Mouse (Mus musculus) MEL (cell line): ENCODE measurements around the gene Bcl2l14. TPM values are rescaled to one million over a fixed set of nuclear protein-coding genes. Genes with fewer than 3 reads are reported as not detected.

ENCODE experiments used
- DNase-seq: peaks from one replicate; pipeline ENCODE4 v3.0.0; 2011; ENCODE audit warnings: low read depth, low spot score
- H3K27ac ChIP-seq: 2 replicates; pipeline ENCODE4 v1.5.1; 2012; ENCODE audit warnings: low read depth, mild to moderate bottlenecking, control low read depth, low read length, moderate library complexity; ENCODE audit not compliant: control insufficient read depth
- H3K27me3 ChIP-seq, 2 experiments: fragments of 150-350 bp in 1 of 2; sonication (generic) in 1 of 2; 2 replicates each; pipeline ENCODE4 v1.6.1; 2012; ENCODE audit warnings: low read length in 2 of 2, mild to moderate bottlenecking in 2 of 2, improper control_type of control experiment in 1 of 2, moderate library complexity in 1 of 2; ENCODE audit not compliant: insufficient read depth in 2 of 2, control insufficient read depth in 1 of 2
- H3K36me3 ChIP-seq, 2 experiments: 2 replicates each; pipeline ENCODE4 v1.6.1; 2012 to 2014; ENCODE audit warnings: low read length in 2 of 2, improper control_type of control experiment in 1 of 2, inconsistent platforms in 1 of 2, mild to moderate bottlenecking in 1 of 2; ENCODE audit not compliant: insufficient read depth in 2 of 2, control insufficient read depth in 1 of 2
- H3K4me1 ChIP-seq, 2 experiments: fragments of 150-350 bp in 1 of 2; sonication (generic) in 1 of 2; 2 replicates each; pipeline ENCODE4 v1.6.1; 2012; ENCODE audit warnings: low read length in 2 of 2, improper control_type of control experiment in 1 of 2, mild to moderate bottlenecking in 1 of 2; ENCODE audit not compliant: insufficient read depth in 2 of 2, control insufficient read depth in 1 of 2
- H3K4me3 ChIP-seq, 2 experiments: fragments of 150-350 bp in 1 of 2; sonication (generic) in 1 of 2; 2 replicates each; pipeline ENCODE4 v1.5.1; 2012; ENCODE audit warnings: low read depth in 2 of 2, low read length in 2 of 2, mild to moderate bottlenecking in 2 of 2, moderate library complexity in 2 of 2, control low read depth in 1 of 2, improper control_type of control experiment in 1 of 2; ENCODE audit not compliant: control insufficient read depth in 1 of 2, insufficient read depth in 1 of 2
- H3K79me2 ChIP-seq: 2 replicates; pipeline ENCODE4 v1.6.1; 2012; ENCODE audit warnings: mild to moderate bottlenecking, low read length, moderate library complexity; ENCODE audit not compliant: control insufficient read depth, poor library complexity, insufficient read depth
- H3K9ac ChIP-seq: 2 replicates; pipeline ENCODE4 v1.6.1; 2012; ENCODE audit warnings: low read depth, mild to moderate bottlenecking, control low read depth, low read length, moderate library complexity; ENCODE audit not compliant: control insufficient read depth, poor library complexity, severe bottlenecking
- H3K9me3 ChIP-seq: fragments of 150-350 bp; sonication (generic); replicated peaks from 2 replicates; pipeline ENCODE4 v1.6.1; 2012; ENCODE audit warnings: mild to moderate bottlenecking, low read length, improper control_type of control experiment, moderate library complexity; ENCODE audit not compliant: insufficient read depth
- BHLHE40 ChIP-seq: IDR thresholded peaks from 2 replicates; pipeline ENCODE4 v1.6.1; 2012; ENCODE audit warnings: low read depth, mild to moderate bottlenecking, inconsistent platforms, low read length, improper control_type of control experiment, borderline replicate concordance
- EP300 ChIP-seq, 2 experiments: IDR thresholded peaks; 2 replicates each; pipeline ENCODE4 v1.6.1; 2011; ENCODE audit warnings: improper control_type of control experiment in 2 of 2, low read length in 2 of 2, low read depth in 1 of 2, mild to moderate bottlenecking in 1 of 2
- GATA1 ChIP-seq: IDR thresholded peaks from 2 replicates; pipeline ENCODE4 v1.6.1; 2011; ENCODE audit warnings: low read depth, low read length, improper control_type of control experiment
- HCFC1 ChIP-seq: IDR thresholded peaks from 2 replicates; pipeline ENCODE4 v1.6.1; 2012; ENCODE audit warnings: low read depth, mild to moderate bottlenecking, inconsistent platforms, low read length, improper control_type of control experiment, moderate library complexity
- KAT2A ChIP-seq: conservative IDR thresholded peaks from 2 replicates; pipeline ENCODE4 v1.6.1; 2012; ENCODE audit warnings: low read depth, low read length, improper control_type of control experiment, inconsistent platforms
- MAFK ChIP-seq: IDR thresholded peaks from 2 replicates; pipeline ENCODE4 v1.6.1; 2011; ENCODE audit warnings: low read depth, mild to moderate bottlenecking, low read length, improper control_type of control experiment, borderline replicate concordance
- MAX ChIP-seq: IDR thresholded peaks from 2 replicates; pipeline ENCODE4 v1.6.1; 2011; ENCODE audit warnings: low read length, improper control_type of control experiment
- MEF2A ChIP-seq: IDR thresholded peaks from 2 replicates; pipeline ENCODE4 v1.6.1; 2014; ENCODE audit warnings: low read depth, mild to moderate bottlenecking, inconsistent platforms, low read length, improper control_type of control experiment; ENCODE audit not compliant: poor library complexity, insufficient replicate concordance, severe bottlenecking; ENCODE audit errors: extremely low read depth
- MYC ChIP-seq: IDR thresholded peaks from 2 replicates; pipeline ENCODE4 v1.6.1; 2011; ENCODE audit warnings: low read depth, mild to moderate bottlenecking, low read length, improper control_type of control experiment, moderate library complexity
- NRF1 ChIP-seq: IDR thresholded peaks from 2 replicates; pipeline ENCODE4 v1.6.1; 2014; ENCODE audit warnings: low read depth, mild to moderate bottlenecking, inconsistent platforms, low read length, improper control_type of control experiment, moderate library complexity; ENCODE audit not compliant: poor library complexity, insufficient read depth, severe bottlenecking
- POLR2A ChIP-seq, 2 experiments: IDR thresholded peaks; 2 replicates each; pipeline ENCODE4 v1.6.1; 2011 to 2012; ENCODE audit warnings: low read length in 2 of 2, mild to moderate bottlenecking in 2 of 2, control low read depth in 1 of 2, improper control_type of control experiment in 1 of 2, low read depth in 1 of 2, moderate library complexity in 1 of 2; ENCODE audit not compliant: control insufficient read depth in 1 of 2, insufficient read depth in 1 of 2, poor library complexity in 1 of 2
- POLR2AphosphoS2 ChIP-seq: IDR thresholded peaks from 2 replicates; pipeline ENCODE4 v1.6.1; 2011; ENCODE audit warnings: low read length, improper control_type of control experiment
- RAD21 ChIP-seq: IDR thresholded peaks from 2 replicates; pipeline ENCODE4 v1.6.1; 2011; ENCODE audit warnings: mild to moderate bottlenecking, low read depth, low read length, improper control_type of control experiment
- RCOR1 ChIP-seq: IDR thresholded peaks from 2 replicates; pipeline ENCODE4 v1.6.1; 2012; ENCODE audit warnings: low read depth, mild to moderate bottlenecking, inconsistent platforms, low read length, improper control_type of control experiment
- TAL1 ChIP-seq: IDR thresholded peaks from 2 replicates; pipeline ENCODE4 v1.6.1; 2012; ENCODE audit warnings: mild to moderate bottlenecking, inconsistent platforms, low read length, moderate library complexity, mixed read lengths
- UBTF ChIP-seq: IDR thresholded peaks from 2 replicates; pipeline ENCODE4 v1.6.1; 2012; ENCODE audit warnings: low read depth, mild to moderate bottlenecking, inconsistent platforms, low read length, improper control_type of control experiment, moderate library complexity, borderline replicate concordance; ENCODE audit not compliant: insufficient read depth
- USF1 ChIP-seq: IDR thresholded peaks from 2 replicates; pipeline ENCODE4 v1.6.1; 2014; ENCODE audit warnings: low read depth, mild to moderate bottlenecking, inconsistent platforms, low read length, improper control_type of control experiment, moderate library complexity
- ZMIZ1 ChIP-seq: IDR thresholded peaks from 2 replicates; pipeline ENCODE4 v1.6.1; 2012; ENCODE audit warnings: low read depth, mild to moderate bottlenecking, inconsistent platforms, low read length, improper control_type of control experiment, moderate library complexity
- ZNF384 ChIP-seq: IDR thresholded peaks from 2 replicates; pipeline ENCODE4 v1.6.1; 2012; ENCODE audit warnings: low read depth, mild to moderate bottlenecking, inconsistent platforms, low read length, improper control_type of control experiment
- polyA plus RNA-seq, 2 experiments: library from polyadenylated mRNA; stranded (reverse) in 1 of 2; unstranded in 1 of 2; fragments of >175 nt in 1 of 2; fragments of >200 nt in 1 of 2; gene quantifications; 2 replicates each; pipeline versions ENCODE4 v1.2.1 to v1.2.4; 2012; ENCODE audit warnings: low replicate concordance in 2 of 2, low read depth in 1 of 2; ENCODE audit not compliant: insufficient read length in 2 of 2, insufficient read depth in 1 of 2, missing spikeins in 1 of 2
- total RNA-seq: library from RNA; depleted of rRNA; stranded (reverse); fragments of 300-350 nt; gene quantifications from 2 replicates; pipeline ENCODE4 v1.2.3, GENCODE M21; 2012

Bcl2l14 gene
- total and polyA plus RNA-seq, 3 experiments = 0.65 to 1.4 TPM; not detected in 1

DNA sequence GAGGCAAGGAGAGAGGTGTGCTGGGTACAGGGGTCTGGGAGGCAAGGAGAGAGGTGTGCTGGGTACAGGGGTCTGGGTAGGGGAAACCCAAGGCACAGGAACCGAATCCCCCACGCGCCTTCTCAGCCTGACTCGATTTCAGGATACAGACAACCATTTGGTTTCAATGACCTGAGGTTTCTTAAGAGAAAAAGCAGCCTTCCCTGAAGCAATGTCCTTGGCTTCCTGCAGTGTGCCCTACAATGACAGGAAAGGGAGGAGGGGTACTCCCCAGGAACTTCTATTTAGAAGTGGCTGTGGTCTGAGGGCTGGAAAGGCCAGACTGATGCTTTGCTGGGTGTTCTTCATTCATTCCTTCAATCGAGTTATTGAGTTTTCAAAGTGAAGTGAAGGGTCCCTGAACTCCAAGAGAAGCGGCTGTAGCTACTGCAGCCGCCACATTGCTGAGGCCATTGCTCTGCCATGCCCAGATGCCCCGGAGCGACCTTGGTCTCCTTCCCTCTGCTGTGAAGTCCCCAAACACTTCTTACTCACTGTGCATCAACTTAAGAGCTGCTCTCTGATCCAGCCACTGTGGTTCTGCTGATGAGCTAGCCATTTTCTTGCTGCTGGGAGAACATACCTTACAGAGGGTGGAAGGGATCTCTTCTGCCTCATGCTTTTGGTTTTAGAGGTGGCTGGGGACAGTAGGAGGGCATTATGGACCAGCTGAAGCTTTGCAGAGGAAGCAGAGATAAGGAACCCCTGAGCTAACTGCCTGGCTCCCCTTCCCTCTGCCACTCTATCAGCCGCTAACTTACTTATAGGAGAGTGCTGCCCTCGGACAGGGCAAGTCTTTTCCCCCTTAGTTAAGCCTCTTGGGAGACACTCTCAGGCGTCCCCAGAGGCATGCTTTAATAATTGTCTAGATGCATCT, 28.5 kb upstream of the Bcl2l14 start (continued):
- TF ChIP-seq HCFC1 = no peak
- no peak for TF ChIP-seq NRF1
- TF ChIP-seq GATA1 = peak; percentile 57; the same call in 1 of the 2 replicates

DNA sequence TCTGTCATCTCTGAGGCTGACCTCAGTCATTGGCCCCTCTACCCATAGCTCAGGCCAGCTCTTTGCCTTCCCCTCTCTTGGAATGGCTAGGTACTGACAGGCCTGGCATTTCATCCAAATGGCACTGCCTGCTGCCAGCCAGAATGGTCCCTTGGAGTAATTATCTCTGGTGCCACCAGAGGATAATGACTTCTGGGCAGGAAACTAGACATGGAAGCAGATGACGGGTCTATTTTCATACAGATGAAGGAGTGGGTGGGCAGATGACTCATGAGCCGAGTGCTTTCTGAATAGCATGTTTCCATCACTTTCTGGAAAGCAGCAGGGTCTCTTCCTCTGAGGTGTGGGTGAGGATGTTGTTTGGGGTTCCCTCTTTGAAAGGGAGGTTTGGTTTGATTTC, 23.2 kb upstream of the Bcl2l14 start:
- TF ChIP-seq UBTF (no peak), ZMIZ1 (no peak), EP300 (IDR thresholded peaks at IDR 0.05; ENCODE audit: low read depth in 1 of 2, low read length in 2 of 2) (no peak), BHLHE40 (no peak), POLR2A (IDR thresholded peaks at IDR 0.05; ENCODE audit: control insufficient read depth in 1 of 2, insufficient read depth in 1 of 2, low read depth in 1 of 2, low read length in 2 of 2, poor library complexity in 1 of 2) (no peak), RCOR1 (no peak), NRF1 (no peak), MYC (no peak), MAFK (no peak), MAX (no peak)
- H3K27ac ChIP-seq = no peak overlapping the region
- no peaks in the 10 kb centered on the region for H3K9me3 ChIP-seq
- no peak overlapping the region for H3K9ac ChIP-seq
- H3K27me3 ChIP-seq = 0 out of 4 replicates have a peak, but pooled peaks cover 0 to 2% of the 10 kb centered on the region in 2 experiments
- DNase-seq = no peak
- peaks cover 0 to 15% of the 10 kb centered on the region in 2 experiments; a peak in 2 of 4 replicates for H3K4me1 ChIP-seq
- no peak overlapping the region for H3K4me3 ChIP-seq
- no peaks in the 10 kb centered on the region for H3K79me2 ChIP-seq
- H3K36me3 ChIP-seq = peaks cover 0 to 5% of the 10 kb centered on the region in 2 experiments; a peak in 2 of 4 replicates

DNA sequence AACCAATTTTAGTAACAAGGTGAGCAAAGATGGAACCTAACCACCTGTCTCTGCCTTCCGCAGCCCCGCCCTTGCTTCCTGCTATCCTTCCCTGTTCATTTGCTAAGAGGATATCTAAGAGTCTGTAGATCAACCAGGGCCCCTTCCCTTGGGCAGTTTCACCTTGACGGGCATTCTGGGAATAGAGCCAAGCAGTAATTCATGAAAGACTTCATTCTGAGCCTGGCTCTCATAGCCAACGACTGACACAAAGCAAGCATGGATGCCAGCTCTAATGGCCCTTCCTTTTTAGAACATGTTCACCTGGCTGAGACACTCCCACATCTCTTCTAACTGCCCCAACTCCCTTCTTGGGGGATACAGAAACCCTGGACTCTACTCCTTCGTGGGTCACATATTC, 18.9 kb upstream of the Bcl2l14 start:
- no peak overlapping the region for H3K9ac ChIP-seq
- H3K4me1 ChIP-seq = no peaks in the 10 kb centered on the region
- no peak overlapping the region for H3K4me3 ChIP-seq
- no peak for DNase-seq
- TF ChIP-seq POLR2AphosphoS2 = no peak
- TF ChIP-seq RAD21 = no peak
- TF ChIP-seq GATA1 = no peak
- TF ChIP-seq UBTF = no peak
- TF ChIP-seq MEF2A = no peak
- no peak for TF ChIP-seq TAL1
- TF ChIP-seq ZNF384 = no peak
- TF ChIP-seq USF1 = no peak
- TF ChIP-seq KAT2A = no peak
- H3K36me3 ChIP-seq = no peaks in the 10 kb centered on the region
- no peaks in the 10 kb centered on the region for H3K79me2 ChIP-seq
- H3K27me3 ChIP-seq = 0 out of 4 replicates have a peak, but pooled peaks cover 0 to 2% of the 10 kb centered on the region in 2 experiments
- no peaks in the 10 kb centered on the region for H3K9me3 ChIP-seq
- H3K27ac ChIP-seq = no peak overlapping the region
